Mouse (Mus musculus): ENCODE results near the gene Ccdc125. TPM values are rescaled to one million over a fixed set of nuclear protein-coding genes. Genes with fewer than 3 reads are reported as not detected.

The Ccdc125 gene
- total RNA-seq, 2 experiments from 2014 or later = 0.62 to 0.76 TPM

Other genes with a start within 250 kb of the Ccdc125 start
- gene Naip1, start 216.8 kb upstream of the Ccdc125 start, total RNA-seq (2021) = not detected
- gene Gtf2h2, start 177.1 kb upstream of the Ccdc125 start, total RNA-seq (2021) = 10 to 100 TPM; 21.9 to 26.2 TPM
- under 1 TPM; 0.18 to 0.51 TPM for gene Ocln, start 117.0 kb upstream of the Ccdc125 start, total RNA-seq (2021)
- gene Marveld2, start 52.7 kb upstream of the Ccdc125 start, total RNA-seq (2021) = under 1 TPM; 0.35 to 0.86 TPM
- gene Ak6, start 18.7 kb upstream of the Ccdc125 start, total RNA-seq (2021) = 10 to 100 TPM; 53.7 to 59.6 TPM
- gene Rad17, start 18.7 kb upstream of the Ccdc125 start, total RNA-seq (2021) = 1 to 10 TPM; 8.3 to 9.0 TPM
- gene Taf9, start 18.1 kb upstream of the Ccdc125 start, total RNA-seq (2021) = 1 to 10 TPM; 4.5 to 7.7 TPM
- gene Cdk7, start 61.2 kb downstream of the Ccdc125 start, total RNA-seq (2021) = 10 to 100 TPM; 14.3 to 17.0 TPM
- gene Mrps36, start 74.9 kb downstream of the Ccdc125 start, total RNA-seq (2021) = 100 to 1,000 TPM; 124 to 151 TPM
- gene Cenph, start 106.2 kb downstream of the Ccdc125 start, total RNA-seq (2021) = under 1 TPM; 0.66 to 0.76 TPM
- gene Ccnb1, start 116.9 kb downstream of the Ccdc125 start, total RNA-seq (2021) = 1 to 10 TPM; 4.2 to 4.3 TPM
- 10 to 100 TPM; 14.9 to 15.6 TPM for gene Slc30a5, start 163.7 kb downstream of the Ccdc125 start, total RNA-seq (2021)

Data from gastrocnemius, postnatal 14 days (tissue).